Mouse (Mus musculus) C2C12 (cell line): ENCODE results near the gene Fam71e1.

ENCODE experiments used
- CEBPB ChIP-seq: IDR thresholded peaks from one replicate; pipeline ENCODE4 v1.6.1; 2011; ENCODE audit warnings: low read depth, mild to moderate bottlenecking, control low read depth, moderate library complexity
- CTCF ChIP-seq: IDR thresholded peaks from one replicate; pipeline ENCODE4 v1.5.1; 2011; ENCODE audit not compliant: control insufficient read depth, insufficient read depth, insufficient read length
- MAX ChIP-seq: IDR thresholded peaks from one replicate; pipeline ENCODE4 v1.6.1; 2011; ENCODE audit warnings: mild to moderate bottlenecking, control low read depth
- MYOG ChIP-seq: IDR thresholded peaks from one replicate; pipeline ENCODE4 v1.6.1; 2011; ENCODE audit not compliant: control insufficient read depth, insufficient read length; ENCODE audit errors: extremely low read depth
- USF1 ChIP-seq: IDR thresholded peaks from one replicate; pipeline ENCODE4 v1.6.1; 2011; ENCODE audit warnings: low read depth, mild to moderate bottlenecking, control low read depth, moderate library complexity

DNA sequence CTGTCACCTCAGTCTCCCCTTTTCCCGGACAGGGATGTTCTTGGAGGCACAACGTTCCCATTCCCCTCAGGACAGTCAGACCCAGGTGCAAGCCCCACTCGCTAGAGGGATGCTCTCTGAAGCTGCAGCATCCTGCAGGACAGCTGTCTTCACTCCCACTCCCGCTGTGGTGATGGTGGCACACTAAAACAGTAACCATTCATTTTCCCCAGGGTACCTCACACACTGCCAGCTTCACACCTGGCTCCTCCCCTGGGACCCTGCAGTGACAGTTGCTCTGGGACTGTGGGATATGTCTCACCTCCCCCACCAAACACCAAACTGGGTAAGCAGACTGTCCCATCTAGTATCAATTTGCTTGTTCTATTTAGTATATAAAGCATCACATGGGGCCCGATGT lies 51.3 kb downstream of the Fam71e1 start:
- TF ChIP-seq CTCF, result no peak
- TF ChIP-seq USF1, result no peak
- no peak for TF ChIP-seq CEBPB
- TF ChIP-seq MAX, result no peak
- TF ChIP-seq MYOG, result no peak
